Mouse (Mus musculus): ENCODE data around the gene Fer.
A peak's percentile ranks its signal among the peaks of the same experiment; 100 is the strongest.

The Fer gene

GRCm38 (mm10) chr17:63978794-63979571 is 116.1 kb downstream of the Fer start:
- DNase-seq (ENCODE audit: inconsistent ontology term): no peak

- DNase-seq (ENCODE audit: inconsistent ontology term): no peak
Observed at GRCm38 (mm10) chr17:63980167-63980566, 117.3 kb downstream of the Fer start.

- DNase-seq (ENCODE audit: inconsistent ontology term): no peak
Observed at GRCm38 (mm10) chr17:63988710-63989109, 125.8 kb downstream of the Fer start.

GRCm38 (mm10) chr17:63991160-63991559 is 128.3 kb downstream of the Fer start:
- DNase-seq (ENCODE audit: inconsistent ontology term): no peak

GRCm38 (mm10) chr17:63995921-63996320 is 133.1 kb downstream of the Fer start:
- DNase-seq (ENCODE audit: inconsistent ontology term): peak; percentile 22

- DNase-seq (ENCODE audit: inconsistent ontology term): no peak
Observed at GRCm38 (mm10) chr17:63997643-63998042, 134.8 kb downstream of the Fer start.

GRCm38 (mm10) chr17:64003444-64003843 is 140.6 kb downstream of the Fer start:
- DNase-seq (ENCODE audit: inconsistent ontology term): peak; percentile 81

- DNase-seq (ENCODE audit: inconsistent ontology term): no peak
Observed at GRCm38 (mm10) chr17:64005575-64006249, 142.8 kb downstream of the Fer start.

GRCm38 (mm10) chr17:64016606-64017005 is 153.7 kb downstream of the Fer start:
- DNase-seq (ENCODE audit: inconsistent ontology term): no peak

GRCm38 (mm10) chr17:64018240-64018639 is 155.4 kb downstream of the Fer start:
- no peak for DNase-seq (ENCODE audit: inconsistent ontology term)

GRCm38 (mm10) chr17:64018870-64019269 is 156.0 kb downstream of the Fer start:
- no peak for DNase-seq (ENCODE audit: inconsistent ontology term)

GRCm38 (mm10) chr17:64019646-64020045 is 156.8 kb downstream of the Fer start:
- no peak for DNase-seq (ENCODE audit: inconsistent ontology term)

GRCm38 (mm10) chr17:64026485-64026884 is 163.6 kb downstream of the Fer start:
- no peak for DNase-seq (ENCODE audit: inconsistent ontology term)

- no peak for DNase-seq (ENCODE audit: inconsistent ontology term)
Observed at GRCm38 (mm10) chr17:64041771-64042170, 178.9 kb downstream of the Fer start.

GRCm38 (mm10) chr17:64045326-64045725 is 182.5 kb downstream of the Fer start:
- no peak for DNase-seq (ENCODE audit: inconsistent ontology term)

GRCm38 (mm10) chr17:64046557-64046956 is 183.7 kb downstream of the Fer start:
- DNase-seq (ENCODE audit: inconsistent ontology term): no peak

- no peak for DNase-seq (ENCODE audit: inconsistent ontology term)
Observed at GRCm38 (mm10) chr17:64050911-64051310, 188.0 kb downstream of the Fer start.

GRCm38 (mm10) chr17:64053636-64054035 is 190.8 kb downstream of the Fer start:
- DNase-seq (ENCODE audit: inconsistent ontology term): no peak

- no peak for DNase-seq (ENCODE audit: inconsistent ontology term)
Observed at GRCm38 (mm10) chr17:64060529-64060928, 197.7 kb downstream of the Fer start.

GRCm38 (mm10) chr17:64065243-64065642 is 202.4 kb downstream of the Fer start:
- no peak for DNase-seq (ENCODE audit: inconsistent ontology term)

- no peak for DNase-seq (ENCODE audit: inconsistent ontology term)
Observed at GRCm38 (mm10) chr17:64077392-64077791, 214.5 kb downstream of the Fer start.

GRCm38 (mm10) chr17:64084751-64085150 is 221.9 kb downstream of the Fer start:
- DNase-seq (ENCODE audit: inconsistent ontology term): no peak

GRCm38 (mm10) chr17:64085493-64085892 is 222.6 kb downstream of the Fer start:
- no peak for DNase-seq (ENCODE audit: inconsistent ontology term)

Data from Muller cell, postnatal 12 days (primary cell).